Mouse (Mus musculus): Measurements from ENCODE around the gene Smim27. TPM values are rescaled to one million over a fixed set of nuclear protein-coding genes. Genes with fewer than 3 reads are reported as not detected.
A peak's percentile ranks its signal among the peaks of the same experiment; 100 is the strongest.
"Not testable (repeated sequence)": the region's sequence is repeated elsewhere in the genome, so short reads cannot be mapped to it uniquely, and the experiment has no call there.

Smim27 gene
- polyA plus RNA-seq, 1 experiment = 18.4 TPM

DNA sequence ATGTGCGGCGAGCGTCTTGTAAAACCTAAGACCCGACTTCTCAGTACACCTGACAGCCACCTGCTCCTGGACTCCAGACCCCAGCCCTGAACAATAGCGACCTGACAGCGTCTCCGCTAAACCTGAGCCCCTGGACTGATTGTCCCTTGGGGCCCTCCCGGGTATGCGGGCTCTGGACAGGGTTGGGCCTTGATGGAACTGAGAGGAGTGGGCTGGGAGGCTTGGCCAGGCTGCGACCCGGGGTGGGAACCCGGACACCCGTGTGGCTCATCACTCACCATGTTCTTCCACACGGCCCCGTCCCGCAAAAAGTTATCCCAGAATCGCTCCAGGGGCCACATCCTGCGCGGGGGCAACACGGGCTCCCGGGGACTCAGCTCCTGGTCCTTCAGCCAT is 9.5 kb downstream of the Smim27 start:
- no peak overlapping the region for H3K27ac ChIP-seq (ENCODE audit: control insufficient read depth, insufficient read depth, low read length)
- H3K27me3 ChIP-seq (ENCODE audit: control insufficient read depth, insufficient read depth, low read length) = no peaks in the 10 kb centered on the region
- no peak for DNase-seq
- WGBS = 2% methylated on average over 21 of the region's 21 CpGs
- H3K4me1 ChIP-seq (replicated peaks; ENCODE audit: control insufficient read depth, insufficient read depth, low read length) = peaks cover 5% of the 10 kb centered on the region
- 0 out of 2 replicates have a peak, but pooled peaks cover 4% of the 10 kb centered on the region for H3K36me3 ChIP-seq (ENCODE audit: control insufficient read depth, insufficient read depth, low read length)
- TF ChIP-seq POLR2A (IDR thresholded peaks at IDR 0.05; ENCODE audit: control insufficient read depth, extremely low read depth, insufficient read depth, low read length, poor library complexity) = no peak
- no peak for TF ChIP-seq CTCF (IDR thresholded peaks at IDR 0.05; ENCODE audit: borderline replicate concordance, control insufficient read depth, extremely low read depth, insufficient read depth, low read length, poor library complexity)
- H3K4me3 ChIP-seq (ENCODE audit: control insufficient read depth, insufficient read depth, low read length) = peak overlapping the region; percentile 65

DNA sequence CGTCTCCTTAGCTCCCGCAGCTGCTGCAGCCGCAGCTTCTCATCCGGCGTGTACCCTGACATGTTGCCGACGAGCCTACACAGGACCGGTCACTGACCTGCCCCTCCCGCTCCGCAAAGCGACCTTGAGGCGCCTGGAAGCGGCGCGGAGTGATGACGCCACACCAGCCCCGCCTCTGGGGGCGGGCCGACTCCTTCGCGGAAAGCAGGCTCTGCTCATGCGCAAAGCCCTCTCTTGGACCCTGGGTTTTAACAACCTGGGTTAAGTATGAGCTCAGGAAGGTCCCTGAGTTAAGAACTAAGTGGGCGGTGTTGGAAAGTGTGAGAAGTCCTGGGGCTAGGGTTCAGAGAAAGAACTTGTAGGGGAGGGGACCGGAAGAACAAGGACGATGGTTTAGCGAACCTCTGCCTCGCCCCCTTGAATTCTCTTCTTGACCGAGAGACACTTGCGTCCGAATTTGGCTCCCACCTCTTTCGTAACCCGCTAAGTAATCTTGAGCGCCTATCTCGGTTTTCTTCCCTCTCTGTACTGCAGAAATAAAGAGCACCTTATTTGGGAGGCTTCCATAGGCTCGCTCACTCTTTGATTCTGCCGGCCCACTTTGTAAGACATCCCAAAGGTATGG is 10.0 kb downstream of the Smim27 start, which contains the start of gene Ndufb6:
Ndufb6 (minus strand) TSS at position 146 of the 625 bp plus-strand sequence.
- Histone ChIP-seq H3K4me3 (ENCODE audit: control insufficient read depth, insufficient read depth, low read length) (peak within 1 kb of the TSS; percentile 65), H3K4me1 (replicated peaks; ENCODE audit: control insufficient read depth, insufficient read depth, low read length) (peaks cover 5% of the 10 kb centered on the region), H3K27me3 (ENCODE audit: control insufficient read depth, insufficient read depth, low read length) (no peaks in the 10 kb centered on the region), H3K36me3 (ENCODE audit: control insufficient read depth, insufficient read depth, low read length) (0 out of 2 replicates have a peak, but pooled peaks cover 4% of the 10 kb centered on the region), H3K27ac (ENCODE audit: control insufficient read depth, insufficient read depth, low read length) (peak within 1 kb of the TSS; percentile 47)
- no peak for TF ChIP-seq CTCF (IDR thresholded peaks at IDR 0.05; ENCODE audit: borderline replicate concordance, control insufficient read depth, extremely low read depth, insufficient read depth, low read length, poor library complexity)
- TF ChIP-seq POLR2A (IDR thresholded peaks at IDR 0.05; ENCODE audit: control insufficient read depth, extremely low read depth, insufficient read depth, low read length, poor library complexity) = peak; percentile 59; the same call in 1 of the 2 replicates
- DNase-seq = peak; percentile 90
- whole genome bisulfite sequencing = under 1% methylated on average over 36 of the region's 36 CpGs

DNA sequence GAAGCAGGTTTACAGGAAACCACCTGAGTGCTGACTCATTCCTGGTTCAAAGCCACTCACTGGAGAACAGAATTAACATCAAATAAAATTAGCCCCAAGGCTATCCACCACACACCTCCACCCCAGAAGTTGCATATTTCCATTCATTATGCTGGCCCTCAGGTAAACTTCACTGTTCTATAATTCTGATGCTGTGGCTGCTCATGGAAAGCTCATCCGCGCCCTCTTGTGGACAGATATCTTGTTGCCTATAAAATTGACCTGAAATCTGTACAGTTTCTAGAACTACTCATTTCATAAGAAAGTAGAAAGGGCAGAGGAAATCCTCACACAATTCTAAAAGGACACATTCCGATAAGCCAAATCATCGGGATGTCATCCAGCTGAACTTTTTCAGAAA is 16.2 kb downstream of the Smim27 start:
- 16% methylated on average over 4 of the region's 4 CpGs for WGBS
- DNase-seq = peak; percentile 78
- no peaks in the 10 kb centered on the region for H3K4me1 ChIP-seq (replicated peaks; ENCODE audit: control insufficient read depth, insufficient read depth, low read length)
- no peak overlapping the region for H3K4me3 ChIP-seq (ENCODE audit: control insufficient read depth, insufficient read depth, low read length)
- no peaks in the 10 kb centered on the region for H3K27me3 ChIP-seq (ENCODE audit: control insufficient read depth, insufficient read depth, low read length)
- no peaks in the 10 kb centered on the region for H3K36me3 ChIP-seq (ENCODE audit: control insufficient read depth, insufficient read depth, low read length)
- TF ChIP-seq POLR2A (IDR thresholded peaks at IDR 0.05; ENCODE audit: control insufficient read depth, extremely low read depth, insufficient read depth, low read length, poor library complexity) (no peak), CTCF (IDR thresholded peaks at IDR 0.05; ENCODE audit: borderline replicate concordance, control insufficient read depth, extremely low read depth, insufficient read depth, low read length, poor library complexity) (no peak)
- no peak overlapping the region for H3K27ac ChIP-seq (ENCODE audit: control insufficient read depth, insufficient read depth, low read length)

DNA sequence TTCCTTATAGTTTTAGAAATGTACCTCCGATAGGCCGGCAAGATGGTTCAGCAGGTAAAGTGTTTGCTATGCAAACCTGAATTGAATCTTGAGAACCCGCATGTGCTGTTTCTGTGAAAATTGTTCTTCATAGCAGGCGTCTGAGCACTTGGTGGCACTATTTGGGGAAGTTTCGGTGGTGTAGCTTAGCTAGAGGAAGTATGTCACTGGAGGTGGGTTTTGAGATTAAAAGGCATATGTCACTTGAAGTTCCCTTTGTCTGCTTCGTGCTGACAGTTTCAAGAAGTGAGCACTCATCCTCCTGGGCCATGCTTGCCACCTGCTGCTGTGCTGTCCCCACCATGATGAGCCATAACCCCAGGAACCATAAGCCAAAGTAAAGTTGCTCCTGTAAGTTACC is 18.0 kb downstream of the Smim27 start:
- H3K4me3 ChIP-seq (ENCODE audit: control insufficient read depth, insufficient read depth, low read length) = no peak overlapping the region
- no peaks in the 10 kb centered on the region for H3K27me3 ChIP-seq (ENCODE audit: control insufficient read depth, insufficient read depth, low read length)
- H3K4me1 ChIP-seq (replicated peaks; ENCODE audit: control insufficient read depth, insufficient read depth, low read length) = no peaks in the 10 kb centered on the region
- no peaks in the 10 kb centered on the region for H3K36me3 ChIP-seq (ENCODE audit: control insufficient read depth, insufficient read depth, low read length)
- no peak for DNase-seq
- no peak overlapping the region for H3K27ac ChIP-seq (ENCODE audit: control insufficient read depth, insufficient read depth, low read length)
- no peak for TF ChIP-seq CTCF (IDR thresholded peaks at IDR 0.05; ENCODE audit: borderline replicate concordance, control insufficient read depth, extremely low read depth, insufficient read depth, low read length, poor library complexity)
- no peak for TF ChIP-seq POLR2A (IDR thresholded peaks at IDR 0.05; ENCODE audit: control insufficient read depth, extremely low read depth, insufficient read depth, low read length, poor library complexity)
- WGBS = 25% methylated on average over 6 of the region's 6 CpGs

DNA sequence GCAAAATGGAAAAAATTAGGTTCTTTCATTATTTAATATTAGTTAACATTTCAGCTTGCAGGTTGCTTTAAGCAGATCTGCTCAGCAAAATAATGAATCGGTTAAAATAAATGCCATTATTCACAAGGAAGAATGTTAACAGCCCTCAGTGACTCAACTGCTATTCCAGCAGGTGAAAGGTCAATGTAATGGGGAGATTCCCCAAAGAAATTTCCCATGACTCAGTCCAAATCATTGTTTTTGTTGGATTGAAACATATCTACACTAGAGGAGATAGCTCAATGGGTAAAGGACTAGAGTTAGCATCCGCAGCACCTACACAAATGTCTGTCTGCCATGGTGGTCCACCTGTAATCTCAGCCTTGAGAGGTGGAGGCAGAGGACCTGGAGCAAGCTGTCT is 19.7 kb downstream of the Smim27 start:
- H3K36me3 ChIP-seq (ENCODE audit: control insufficient read depth, insufficient read depth, low read length) = no peaks in the 10 kb centered on the region
- H3K27ac ChIP-seq (ENCODE audit: control insufficient read depth, insufficient read depth, low read length) = no peak overlapping the region
- TF ChIP-seq CTCF (IDR thresholded peaks at IDR 0.05; ENCODE audit: borderline replicate concordance, control insufficient read depth, extremely low read depth, insufficient read depth, low read length, poor library complexity) = no peak
- no peak for TF ChIP-seq POLR2A (IDR thresholded peaks at IDR 0.05; ENCODE audit: control insufficient read depth, extremely low read depth, insufficient read depth, low read length, poor library complexity)
- no peak overlapping the region for H3K4me3 ChIP-seq (ENCODE audit: control insufficient read depth, insufficient read depth, low read length)
- no peaks in the 10 kb centered on the region for H3K4me1 ChIP-seq (replicated peaks; ENCODE audit: control insufficient read depth, insufficient read depth, low read length)
- DNase-seq = no peak
- H3K27me3 ChIP-seq (ENCODE audit: control insufficient read depth, insufficient read depth, low read length) = no peaks in the 10 kb centered on the region
- 92% methylated on average over 2 of the region's 2 CpGs for WGBS

- H3K27me3 ChIP-seq (ENCODE audit: control insufficient read depth, insufficient read depth, low read length); H3K4me1 ChIP-seq (replicated peaks; ENCODE audit: control insufficient read depth, insufficient read depth, low read length): not testable (repeated sequence)
- WGBS = 96% methylated on average over 11 of the region's 11 CpGs
These were observed 22.1 kb downstream of the Smim27 start for GRCm38 (mm10) chr4:40291511-40291910.

GRCm38 (mm10) chr4:40299169-40299568 is 29.8 kb downstream of the Smim27 start:
- TF ChIP-seq CTCF (IDR thresholded peaks at IDR 0.05; ENCODE audit: borderline replicate concordance, control insufficient read depth, extremely low read depth, insufficient read depth, low read length, poor library complexity) = no peak
- no peak for TF ChIP-seq POLR2A (IDR thresholded peaks at IDR 0.05; ENCODE audit: control insufficient read depth, extremely low read depth, insufficient read depth, low read length, poor library complexity)
- 61% methylated on average over 5 of the region's 5 CpGs for WGBS
- H3K36me3 ChIP-seq (ENCODE audit: control insufficient read depth, insufficient read depth, low read length) = no peaks in the 10 kb centered on the region
- no peak for DNase-seq
- no peaks in the 10 kb centered on the region; the same call in 1 of the 2 replicates for H3K4me1 ChIP-seq (replicated peaks; ENCODE audit: control insufficient read depth, insufficient read depth, low read length)
- H3K27me3 ChIP-seq (ENCODE audit: control insufficient read depth, insufficient read depth, low read length) = no peaks in the 10 kb centered on the region
- no peak overlapping the region for H3K4me3 ChIP-seq (ENCODE audit: control insufficient read depth, insufficient read depth, low read length)
- no peak overlapping the region for H3K27ac ChIP-seq (ENCODE audit: control insufficient read depth, insufficient read depth, low read length)

More at GRCm38 (mm10) chr4:40291511-40291910, 22.1 kb downstream of the Smim27 start:
- H3K36me3 ChIP-seq (ENCODE audit: control insufficient read depth, insufficient read depth, low read length); H3K27ac ChIP-seq (ENCODE audit: control insufficient read depth, insufficient read depth, low read length); DNase-seq; H3K4me3 ChIP-seq (ENCODE audit: control insufficient read depth, insufficient read depth, low read length): not testable (repeated sequence)
